Mouse (Mus musculus) lung, postnatal 25 days (tissue): Measurements from ENCODE around the gene Rps16.
"Not testable (repeated sequence)": the region's sequence is repeated elsewhere in the genome, so short reads cannot be mapped to it uniquely, and the experiment has no call there.

Experiments
- DNase-seq: peaks from one replicate; pipeline ENCODE4 v3.0.0; 2022; ENCODE audit warnings: low spot score

The Rps16 gene

DNA sequence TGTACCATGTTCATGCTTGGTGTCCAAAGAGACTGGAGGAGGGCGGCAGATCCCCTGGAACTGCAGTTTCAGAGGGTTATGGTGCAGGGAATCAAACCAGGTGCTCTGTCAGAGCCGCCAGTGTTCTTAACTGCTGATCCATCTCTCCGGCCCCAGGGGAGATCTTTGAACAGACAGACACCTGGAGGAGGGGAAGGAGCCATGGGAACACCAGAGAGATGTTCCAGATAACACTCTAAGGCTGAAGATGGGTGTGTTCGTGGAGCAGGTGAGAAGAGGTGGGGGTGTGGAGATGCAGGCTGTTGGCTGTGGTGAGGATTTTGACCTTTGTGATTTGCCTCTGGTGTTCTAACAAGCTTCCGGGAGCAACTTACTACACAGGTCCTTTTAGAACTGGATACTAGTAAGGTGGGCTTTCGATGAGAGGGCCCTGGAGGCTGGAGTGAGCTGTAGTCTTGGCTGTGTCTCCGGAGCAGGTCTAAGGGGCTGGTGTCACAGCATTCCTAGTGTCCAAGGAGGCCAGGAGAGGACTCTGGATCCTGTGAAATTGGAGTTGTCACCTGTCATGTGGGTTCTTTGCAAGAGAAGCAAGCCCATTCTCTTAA lies 23.5 kb downstream of the Rps16 start:
- DNase-seq = no peak

GRCm38 (mm10) chr7:28374647-28375046 lies 24.2 kb downstream of the Rps16 start:
- no peak for DNase-seq

DNA sequence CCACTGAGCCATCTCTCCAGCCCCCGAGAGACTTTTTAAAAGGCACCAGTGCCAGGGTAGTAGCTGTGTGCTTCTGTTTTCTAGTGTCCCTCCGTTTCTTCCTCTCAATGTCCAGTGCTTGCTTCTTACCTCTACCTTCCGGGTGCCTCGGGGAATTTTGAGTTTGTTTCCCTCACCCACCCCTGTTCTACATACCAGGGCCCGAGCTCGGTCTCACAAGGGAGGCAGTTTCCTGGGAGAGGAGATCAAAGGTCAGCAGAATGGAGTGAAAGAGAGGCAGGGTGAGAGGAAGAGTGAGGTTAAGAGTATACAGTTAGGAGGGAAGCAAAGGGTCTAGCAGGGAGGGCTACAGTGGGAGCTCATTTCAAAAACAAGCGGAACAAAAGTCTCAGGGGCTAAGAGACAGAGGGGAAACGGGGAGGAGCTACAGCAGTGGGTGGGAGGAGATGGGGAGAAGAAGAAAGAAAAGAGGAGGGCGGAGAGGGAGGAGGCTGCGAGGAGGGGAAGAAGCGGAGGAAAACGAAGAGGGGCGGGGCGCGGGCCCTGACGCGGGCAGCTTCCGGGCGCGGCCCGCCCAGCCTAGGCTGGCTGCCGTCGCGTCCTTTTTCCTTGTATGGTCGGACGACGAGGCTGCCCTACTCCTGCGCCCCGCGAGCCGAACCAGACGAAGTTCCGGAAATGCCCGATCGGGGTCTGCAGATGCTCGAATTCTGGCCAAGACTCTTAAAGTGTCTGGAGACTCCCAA lies 24.9 kb downstream of the Rps16 start:
- peak; percentile 96 for DNase-seq

GRCm38 (mm10) chr7:28376011-28376771 lies 25.7 kb downstream of the Rps16 start:
- DNase-seq = peak; percentile 96

DNA sequence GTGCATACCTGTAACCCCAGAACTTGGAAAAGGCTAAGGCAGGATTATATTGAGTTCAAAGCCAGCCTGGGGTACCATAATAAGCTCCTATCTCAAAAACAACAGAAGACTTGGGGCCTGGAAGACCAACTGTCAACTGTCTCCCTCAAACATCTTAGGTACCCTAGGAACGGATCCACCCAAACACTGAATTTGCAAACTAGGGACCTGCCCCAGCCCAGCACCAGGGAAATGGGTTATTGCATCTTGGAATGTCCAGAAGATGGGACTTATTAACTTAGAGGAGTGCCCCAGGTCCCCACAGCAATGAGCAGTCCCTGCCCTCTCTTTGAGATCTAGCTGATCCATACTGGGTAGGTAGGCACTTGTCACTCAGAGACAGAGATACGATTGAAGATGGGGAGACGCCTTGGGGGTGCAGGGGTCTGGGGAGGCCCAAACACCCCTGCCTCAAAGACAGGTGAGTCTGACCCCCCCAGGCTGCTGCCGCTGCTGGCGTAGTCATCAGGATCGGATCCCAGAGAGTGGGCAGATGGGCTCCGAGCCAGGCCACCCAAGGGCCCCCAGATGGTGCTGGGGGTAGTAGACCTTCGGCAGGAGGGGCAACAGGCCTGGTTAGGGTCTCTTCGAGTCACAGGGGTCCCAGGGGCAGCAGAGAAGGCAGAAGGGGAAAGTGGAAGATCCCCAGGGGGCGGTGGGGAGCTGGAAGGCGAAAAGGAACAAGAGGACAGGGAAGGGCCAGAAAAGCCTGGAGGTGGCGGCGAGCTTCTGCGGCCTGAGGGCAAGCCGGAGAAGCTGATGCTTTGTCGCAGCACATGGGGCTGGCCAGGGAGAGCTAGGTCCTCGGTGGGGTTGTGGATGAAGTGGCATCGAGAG lies 27.0 kb downstream of the Rps16 start:
- DNase-seq = peak; percentile 64

DNA sequence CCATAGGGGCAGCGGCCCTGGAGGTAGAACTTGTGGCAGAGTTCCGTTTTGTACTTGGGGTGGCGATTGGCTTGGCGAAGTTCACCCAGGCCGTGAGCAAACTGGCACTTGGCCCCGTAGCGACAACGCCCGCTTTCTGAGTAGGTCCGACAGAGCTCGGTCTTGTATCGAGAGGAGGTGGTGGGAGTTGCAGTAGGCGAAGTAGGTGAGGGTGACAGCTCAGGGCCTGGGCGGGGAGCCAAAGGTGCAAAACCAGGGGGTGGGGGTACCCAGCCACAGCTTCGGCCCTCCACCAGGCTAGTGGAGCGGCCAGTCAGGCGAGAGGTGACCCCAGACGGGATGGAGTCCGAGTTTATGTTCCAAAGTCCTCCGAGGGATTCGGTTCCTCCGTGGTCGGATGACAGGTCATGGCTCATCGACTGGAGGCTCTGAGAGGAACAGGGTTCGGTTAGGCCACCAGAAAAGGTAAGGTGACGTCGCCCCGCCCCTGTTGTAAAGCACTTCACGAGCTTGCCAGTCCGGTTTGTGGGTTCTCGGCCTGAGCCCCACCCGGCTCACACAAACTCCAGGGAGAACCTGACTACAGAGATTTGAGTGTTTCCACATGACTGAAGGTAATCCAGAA lies 27.7 kb downstream of the Rps16 start:
- DNase-seq = peak; percentile 90

GRCm38 (mm10) chr7:28378769-28379651 lies 28.6 kb downstream of the Rps16 start:
- peak; percentile 96 for DNase-seq

- no peak for DNase-seq
Measured at GRCm38 (mm10) chr7:28380237-28381016, 30.0 kb downstream of the Rps16 start, which contains the start of gene Zfp36. TSS of gene Zfp36 (minus strand) at chr7:28380253.

DNA sequence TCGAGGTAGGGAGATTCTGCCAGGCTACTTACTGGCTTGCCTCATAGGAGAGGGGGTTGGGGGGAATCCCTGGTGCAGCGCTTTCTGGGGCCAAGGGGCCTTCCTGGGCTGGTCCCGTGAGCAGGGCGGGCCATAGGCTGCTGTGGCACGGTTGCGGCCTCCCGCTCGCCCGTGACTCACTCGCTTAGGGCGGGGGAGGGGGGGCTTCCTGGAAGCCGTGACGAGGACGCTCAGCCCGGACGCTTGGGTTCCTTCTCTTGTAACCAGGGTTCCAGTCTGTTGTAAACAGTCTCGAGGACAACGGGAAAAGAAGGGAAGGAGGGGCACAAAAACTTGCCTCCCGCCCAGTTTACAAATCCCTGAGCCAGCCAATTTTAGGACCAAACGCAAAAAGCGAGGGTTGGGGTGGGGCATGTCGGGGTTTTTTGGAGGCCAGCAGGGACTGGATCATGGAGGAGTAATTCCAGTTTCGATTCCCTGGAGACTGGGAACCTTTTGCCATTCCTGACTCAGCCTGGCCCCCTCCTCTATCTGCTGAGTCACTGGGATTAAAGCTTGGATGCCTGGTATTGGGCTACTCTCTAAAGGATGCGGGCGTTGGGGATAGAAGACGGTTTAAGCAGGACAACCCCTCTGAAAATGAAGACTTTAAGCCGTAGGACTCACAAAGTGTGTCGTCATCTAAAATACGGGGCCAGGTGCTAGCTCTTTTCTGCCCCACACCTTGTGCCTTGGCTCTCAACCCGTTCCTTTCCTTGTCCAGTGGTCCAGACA lies 30.8 kb downstream of the Rps16 start:
- DNase-seq = peak; percentile 93

GRCm38 (mm10) chr7:28381938-28382337 lies 31.5 kb downstream of the Rps16 start:
- DNase-seq = peak; percentile 96

GRCm38 (mm10) chr7:28382347-28382951 lies 32.0 kb downstream of the Rps16 start:
- DNase-seq = no peak

GRCm38 (mm10) chr7:28382981-28383396 lies 32.5 kb downstream of the Rps16 start:
- DNase-seq = peak; percentile 76

DNA sequence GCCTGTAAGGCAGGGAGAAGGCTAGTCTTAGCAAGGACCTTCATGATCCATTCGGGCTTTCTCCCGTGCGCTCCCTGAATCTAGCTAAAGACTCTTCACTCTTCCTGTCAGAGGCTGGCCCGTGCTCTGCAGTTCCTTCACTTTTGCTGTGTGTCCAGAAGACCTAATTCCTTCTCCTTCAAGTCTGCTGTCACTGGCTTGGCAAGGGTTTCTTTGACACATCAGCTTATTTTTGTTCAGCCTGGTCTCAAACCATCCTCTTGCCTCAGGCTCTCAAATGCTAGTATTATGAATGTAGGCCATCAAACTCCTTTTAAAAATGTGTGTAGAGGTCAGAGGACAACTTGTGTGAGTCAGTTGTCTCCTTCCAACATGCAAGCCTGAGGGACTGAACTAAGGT lies 33.2 kb downstream of the Rps16 start:
- DNase-seq = no peak

DNA sequence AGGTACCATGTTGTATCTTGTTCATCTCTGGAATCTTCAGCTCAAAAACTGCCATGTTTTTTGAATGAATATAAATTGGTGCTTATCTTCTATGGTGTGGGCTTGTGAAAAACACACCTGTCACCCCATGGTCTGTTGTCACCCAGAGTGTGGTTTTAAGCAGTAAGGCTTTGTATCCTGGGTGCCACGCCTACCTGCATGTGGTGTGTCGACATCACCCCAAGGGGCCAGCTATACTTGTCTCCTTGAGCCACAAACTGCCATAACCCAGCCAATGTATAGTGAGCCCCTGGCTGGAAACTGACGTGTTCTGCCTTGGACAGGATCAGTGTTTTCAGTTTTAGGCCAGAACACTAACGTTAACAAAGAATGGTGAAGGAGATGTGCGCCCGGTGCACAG lies 33.7 kb downstream of the Rps16 start:
- peak; percentile 36 for DNase-seq

GRCm38 (mm10) chr7:28385196-28385595 lies 34.7 kb downstream of the Rps16 start:
- DNase-seq = no peak

GRCm38 (mm10) chr7:28386007-28386406 lies 35.6 kb downstream of the Rps16 start:
- peak; percentile 77 for DNase-seq

- DNase-seq = peak; percentile 89
Measured at GRCm38 (mm10) chr7:28386462-28386861, 36.0 kb downstream of the Rps16 start.

- not testable (repeated sequence) for DNase-seq
Measured at GRCm38 (mm10) chr7:28386877-28387276, 36.4 kb downstream of the Rps16 start.
